Mouse (Mus musculus) ES-Bruce4 (cell line): Measurements from ENCODE around the gene Cwc27. TPM values are rescaled to one million over a fixed set of nuclear protein-coding genes. Genes with fewer than 3 reads are reported as not detected.

ENCODE experiments used
- H3K27ac ChIP-seq: 2 replicates; pipeline ENCODE4 v1.5.1; 2012; ENCODE audit warnings: low read length, inconsistent platforms; ENCODE audit not compliant: insufficient read depth
- H3K27me3 ChIP-seq: 2 replicates; pipeline ENCODE4 v1.6.1; 2012; ENCODE audit warnings: mild to moderate bottlenecking, low read length, inconsistent platforms; ENCODE audit not compliant: control insufficient read depth, poor library complexity, insufficient read depth, severe bottlenecking
- H3K36me3 ChIP-seq: 2 replicates; pipeline ENCODE4 v1.6.1; 2012; ENCODE audit warnings: inconsistent platforms, mild to moderate bottlenecking, low read length, moderate library complexity; ENCODE audit not compliant: control insufficient read depth, poor library complexity, insufficient read depth, severe bottlenecking
- H3K4me1 ChIP-seq: one replicate; pipeline ENCODE4 v1.8.1; 2011; ENCODE audit warnings: low read length; ENCODE audit not compliant: control insufficient read depth, insufficient read depth
- H3K4me3 ChIP-seq: 2 replicates; pipeline ENCODE4 v1.5.1; 2011; ENCODE audit warnings: low read depth, mild to moderate bottlenecking, low read length
- H3K9ac ChIP-seq: 2 replicates; pipeline ENCODE4 v1.6.1; 2012; ENCODE audit warnings: low read depth, mild to moderate bottlenecking, inconsistent platforms; ENCODE audit not compliant: poor library complexity, severe bottlenecking
- H3K9me3 ChIP-seq: replicated peaks from 2 replicates; pipeline ENCODE4 v1.6.1; 2012; ENCODE audit warnings: mild to moderate bottlenecking, low read length, inconsistent platforms; ENCODE audit not compliant: control insufficient read depth, poor library complexity, insufficient read depth, severe bottlenecking
- CTCF ChIP-seq: IDR thresholded peaks from one replicate; pipeline ENCODE4 v1.8.1; 2011; ENCODE audit warnings: low read depth, low read length
- EP300 ChIP-seq: IDR thresholded peaks from 2 replicates; pipeline ENCODE4 v1.6.1; 2011; ENCODE audit warnings: low read depth, low read length; ENCODE audit not compliant: insufficient read depth
- POLR2A ChIP-seq: IDR thresholded peaks from one replicate; pipeline ENCODE4 v1.8.1; 2011; ENCODE audit warnings: low read length; ENCODE audit not compliant: insufficient read depth
- polyA plus RNA-seq: library from polyadenylated mRNA; stranded (reverse); fragments of >200 nt; gene quantifications from 2 replicates; pipeline ENCODE4 v1.2.4, GENCODE M21; 2011; ENCODE audit warnings: low read depth; ENCODE audit not compliant: missing spikeins, insufficient read depth, insufficient read length

The Cwc27 gene
- 41.0 and 45.2 TPM in 2 replicates for polyA plus RNA-seq

DNA sequence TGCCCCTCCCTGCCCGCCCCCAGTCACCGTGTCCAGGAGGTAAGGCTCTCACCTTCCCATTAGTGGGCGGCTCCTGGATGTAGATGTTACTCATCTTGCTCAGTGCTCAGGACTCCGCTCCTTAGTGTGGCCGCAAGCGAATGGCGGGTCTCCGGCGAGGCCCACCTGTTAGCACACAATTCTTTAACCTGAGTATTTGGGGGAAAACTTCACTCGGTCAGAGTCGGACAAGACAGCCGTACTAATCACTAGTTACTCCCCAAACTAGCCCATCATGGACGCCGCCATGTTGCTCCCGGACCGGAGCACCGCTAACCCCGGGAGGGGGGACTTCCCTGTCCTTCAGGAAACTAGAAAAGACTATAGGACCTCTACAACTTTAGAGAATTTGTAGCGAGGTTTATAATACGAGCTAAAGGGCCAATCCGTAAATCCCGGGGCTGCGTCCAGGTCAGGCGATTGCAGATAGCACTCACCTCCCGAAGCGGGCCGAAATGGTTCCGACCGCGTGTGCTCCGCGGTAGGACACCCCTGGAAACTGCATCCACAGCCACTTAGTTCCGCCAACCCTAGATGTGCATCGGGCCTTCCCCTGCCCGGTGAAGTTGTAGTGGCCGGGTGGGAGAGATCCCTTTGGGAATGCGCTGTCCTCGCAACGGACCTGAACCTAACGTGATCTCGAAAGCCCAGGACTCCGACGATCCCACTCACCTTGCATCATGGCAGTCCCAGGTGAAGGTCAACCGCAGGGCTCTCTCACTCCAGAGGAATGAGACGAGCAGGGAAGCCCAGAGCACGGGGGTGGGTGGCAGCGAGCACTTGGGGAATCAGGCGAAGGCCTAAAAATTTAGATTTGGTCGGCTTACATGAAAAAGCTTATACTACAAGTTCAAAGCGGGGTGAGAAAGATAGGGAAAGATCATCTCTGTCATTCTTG is at the start of gene Cwc27:
Cwc27 (minus strand) TSS at position 508 of the 937 bp plus-strand sequence.
- H3K9ac ChIP-seq, result peak within 1 kb of the TSS; percentile 70
- no peak within 1 kb of the TSS; the same call in 1 of the 2 replicates for H3K27ac ChIP-seq
- H3K9me3 ChIP-seq, result no peaks in the 10 kb centered on the region
- H3K27me3 ChIP-seq, result no peaks in the 10 kb centered on the region
- H3K36me3 ChIP-seq, result no peaks in the 10 kb centered on the region; the same call in 1 of the 2 replicates
- no peak for TF ChIP-seq POLR2A
- 0 out of 2 replicates have a peak, but pooled peaks have one; percentile 25 for TF ChIP-seq EP300
- H3K4me1 ChIP-seq, result no peaks in the 10 kb centered on the region
- H3K4me3 ChIP-seq, result peak within 1 kb of the TSS; percentile 76

- Histone ChIP-seq H3K36me3 (no peaks in the 10 kb centered on the region), H3K27me3 (peaks cover 7% of the 10 kb centered on the region; the same call in 1 of the 2 replicates), H3K27ac (no peak overlapping the region), H3K4me1 (no peaks in the 10 kb centered on the region), H3K9ac (no peak overlapping the region), H3K9me3 (no peaks in the 10 kb centered on the region), H3K4me3 (no peak overlapping the region)
- TF ChIP-seq CTCF (no peak), POLR2A (no peak), EP300 (no peak)
Measured at GRCm38 (mm10) chr13:104866726-104867125, 49.8 kb upstream of the Cwc27 start.

DNA sequence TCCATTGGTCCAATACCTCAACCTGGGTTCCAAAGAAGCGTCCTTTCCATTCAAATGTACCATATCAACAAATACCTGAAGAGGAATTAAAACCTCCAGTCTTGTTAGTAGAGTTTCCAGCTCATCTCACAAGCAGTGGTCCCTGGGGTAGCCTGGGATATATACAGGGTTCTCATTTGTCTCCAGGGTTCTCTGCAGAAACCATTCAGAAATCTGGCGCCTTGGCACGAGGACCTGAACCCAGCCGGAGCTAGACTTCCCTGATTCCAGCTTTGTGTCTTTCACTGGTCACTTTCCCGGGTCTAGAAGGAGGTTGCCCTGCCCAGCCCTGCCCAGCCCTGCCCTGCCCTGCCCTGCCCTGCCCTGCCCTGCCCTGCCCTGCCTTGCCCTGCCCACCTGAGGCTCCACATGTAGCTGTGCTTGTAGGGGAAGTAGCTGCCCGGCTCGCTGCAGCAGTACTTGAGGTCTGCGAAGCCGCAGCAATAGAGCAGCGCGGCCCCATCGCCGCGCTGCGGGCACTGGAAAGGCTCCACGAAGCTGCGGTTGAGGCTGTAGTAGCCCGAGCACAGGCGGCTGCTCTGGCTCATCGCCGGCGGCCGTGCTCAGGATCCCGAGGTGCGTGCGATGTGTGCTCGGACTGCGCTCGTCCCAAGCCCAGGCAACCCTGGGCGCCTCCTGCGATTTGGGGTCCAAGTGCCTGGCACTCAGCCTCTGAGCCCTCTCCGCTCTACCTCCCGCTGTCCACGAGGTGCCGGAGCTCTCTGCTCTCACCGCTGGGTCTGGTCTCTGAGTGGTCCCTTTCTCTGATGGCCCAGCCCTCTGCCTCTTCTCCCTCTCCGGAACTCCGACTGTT is 46.4 kb upstream of the Cwc27 start, which contains the start of gene Shisal2b:
Shisal2b (minus strand) TSS at position 767 of the 853 bp plus-strand sequence.
- Histone ChIP-seq H3K27me3 (peaks cover 9% of the 10 kb centered on the region; the same call in 1 of the 2 replicates), H3K9ac (peak within 1 kb of the TSS; percentile 74), H3K4me3 (peak within 1 kb of the TSS; percentile 64), H3K27ac (no peak within 1 kb of the TSS), H3K36me3 (no peaks in the 10 kb centered on the region), H3K9me3 (no peaks in the 10 kb centered on the region), H3K4me1 (no peaks in the 10 kb centered on the region)
- TF ChIP-seq EP300, result no peak
- TF ChIP-seq POLR2A, result no peak
- no peak for TF ChIP-seq CTCF

DNA sequence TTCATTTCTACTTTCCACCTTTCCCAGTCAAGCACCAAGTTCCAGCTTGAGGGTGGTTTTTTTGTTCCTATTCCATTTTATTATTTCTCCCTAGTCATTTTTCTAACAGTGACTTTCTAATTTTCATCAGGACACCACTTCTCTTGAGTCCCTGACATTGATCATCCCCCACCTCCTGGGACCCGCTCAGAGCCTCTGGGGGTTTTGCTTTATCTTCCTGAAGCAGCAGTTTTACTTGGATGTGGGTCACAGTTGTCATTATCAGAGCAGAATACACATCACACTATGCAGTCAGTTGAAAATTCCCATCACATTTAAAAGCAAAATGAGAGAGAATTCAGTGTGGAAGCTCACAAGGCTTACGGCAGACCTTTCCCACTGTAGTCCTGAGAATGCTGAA is 36.7 kb upstream of the Cwc27 start:
- TF ChIP-seq EP300 (no peak), CTCF (no peak), POLR2A (no peak)
- H3K9me3 ChIP-seq, result no peaks in the 10 kb centered on the region
- no peak overlapping the region for H3K9ac ChIP-seq
- H3K27ac ChIP-seq, result no peak overlapping the region
- H3K27me3 ChIP-seq, result no peaks in the 10 kb centered on the region
- no peaks in the 10 kb centered on the region for H3K4me1 ChIP-seq
- H3K36me3 ChIP-seq, result no peaks in the 10 kb centered on the region
- no peak overlapping the region for H3K4me3 ChIP-seq

DNA sequence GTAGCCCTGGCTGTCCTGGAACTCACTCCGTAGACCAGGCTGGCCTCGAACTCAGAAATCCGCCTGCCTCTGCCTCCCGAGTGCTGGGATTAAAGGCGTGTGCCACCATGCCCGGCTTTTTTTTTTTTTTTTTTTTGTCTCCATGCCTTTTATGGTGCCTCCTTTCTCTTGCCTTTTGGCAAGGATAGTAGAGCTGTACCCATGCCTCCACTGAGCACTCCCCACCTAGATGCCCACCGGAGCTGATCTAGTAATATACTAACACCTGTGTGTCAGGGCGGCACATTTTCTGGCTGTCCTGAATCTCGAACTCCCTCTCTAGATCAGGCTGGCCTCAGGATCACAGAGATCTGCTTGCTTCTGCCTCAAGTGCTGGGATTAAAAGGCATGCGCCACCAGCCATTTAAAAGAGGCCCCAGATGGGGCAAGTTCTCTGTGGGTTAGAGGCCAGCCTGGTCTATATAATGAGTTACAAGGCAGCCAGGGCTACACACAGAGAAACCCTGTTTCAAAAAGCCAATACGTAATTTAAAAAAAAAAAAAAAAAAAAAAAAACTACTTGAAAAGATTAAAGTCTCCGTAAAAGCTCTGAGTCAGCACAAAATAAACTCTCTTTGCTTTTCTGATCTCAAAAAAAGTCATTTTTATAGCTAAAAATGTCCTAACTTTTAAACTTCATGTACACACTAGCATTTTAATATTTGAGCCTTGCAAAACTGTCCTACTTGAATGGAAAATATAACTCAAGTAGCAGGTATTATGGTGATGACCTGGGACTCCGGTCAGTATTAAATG is 26.6 kb upstream of the Cwc27 start:
- H3K4me1 ChIP-seq, result no peaks in the 10 kb centered on the region
- no peak overlapping the region for H3K27ac ChIP-seq
- H3K36me3 ChIP-seq, result no peaks in the 10 kb centered on the region
- no peaks in the 10 kb centered on the region for H3K27me3 ChIP-seq
- TF ChIP-seq POLR2A (no peak), EP300 (no peak), CTCF (no peak)
- H3K4me3 ChIP-seq, result no peak overlapping the region
- no peaks in the 10 kb centered on the region for H3K9me3 ChIP-seq
- H3K9ac ChIP-seq, result no peak overlapping the region
